Mouse (Mus musculus) liver, adult (tissue): ENCODE results near the gene Pja2.

Experiments used
- GATA4 ChIP-seq: IDR thresholded peaks from 2 replicates; pipeline ENCODE4 v1.6.1; 2014; ENCODE audit warnings: mild to moderate bottlenecking, low read length; ENCODE audit not compliant: insufficient replicate concordance

Gene Pja2

DNA sequence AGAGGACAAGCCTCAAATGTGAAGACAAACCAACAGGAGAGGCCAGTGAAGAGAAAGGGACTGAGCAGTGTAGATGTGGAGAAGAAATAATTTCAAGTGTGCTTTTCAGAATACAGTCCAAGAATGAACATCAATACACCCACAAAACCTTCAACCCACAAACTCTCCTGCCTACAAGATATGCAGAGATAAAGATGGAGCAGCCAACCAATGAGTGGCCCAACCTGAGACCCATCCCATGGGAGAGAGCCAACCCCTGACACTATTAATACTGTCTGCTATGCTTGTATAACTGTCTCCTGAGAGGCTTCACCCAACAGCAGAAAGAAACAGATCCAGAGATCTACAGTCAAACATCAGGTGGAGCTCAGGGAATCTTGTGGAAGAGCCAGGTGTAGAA, 16.3 kb downstream of the Pja2 start:
- TF ChIP-seq GATA4, result no peak

DNA sequence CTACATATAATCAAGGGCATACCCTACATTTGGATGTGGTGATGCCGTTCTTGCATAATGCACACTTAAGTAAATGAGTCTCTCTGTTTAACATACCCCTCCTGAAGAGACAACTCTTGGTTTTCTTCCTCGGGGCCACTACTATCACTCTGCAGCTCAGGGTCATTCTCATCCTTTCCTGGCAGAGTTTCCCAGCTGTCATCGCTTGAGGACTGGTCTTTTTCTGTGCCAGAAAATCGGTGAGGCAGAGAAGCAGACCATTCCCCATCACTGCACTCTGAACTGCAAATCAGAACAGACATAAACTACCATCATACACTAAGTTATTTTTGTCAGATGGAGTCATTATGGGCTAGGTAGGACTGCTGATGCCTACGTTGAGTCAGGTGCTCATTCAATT, 34.1 kb downstream of the Pja2 start:
- no peak for TF ChIP-seq GATA4

DNA sequence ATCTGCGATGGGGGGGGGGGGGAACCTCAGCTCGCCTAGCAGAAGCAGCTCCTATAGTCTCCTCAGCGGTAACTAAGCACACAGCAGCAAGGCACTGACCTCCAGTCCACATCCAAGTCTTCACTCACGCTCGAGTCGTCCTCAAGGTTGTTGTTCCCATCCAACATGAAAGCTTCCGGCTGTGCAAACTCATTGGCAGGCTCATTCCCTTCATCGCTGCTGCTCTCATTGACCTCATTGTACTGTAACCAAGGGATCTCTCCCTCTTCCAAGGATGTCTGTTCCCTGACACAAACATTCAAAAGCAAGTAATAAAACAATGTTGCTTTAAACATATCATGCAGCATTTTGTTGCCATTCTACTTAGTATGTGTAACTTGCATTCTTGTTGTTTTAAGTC, 39.0 kb downstream of the Pja2 start:
- no peak for TF ChIP-seq GATA4

DNA sequence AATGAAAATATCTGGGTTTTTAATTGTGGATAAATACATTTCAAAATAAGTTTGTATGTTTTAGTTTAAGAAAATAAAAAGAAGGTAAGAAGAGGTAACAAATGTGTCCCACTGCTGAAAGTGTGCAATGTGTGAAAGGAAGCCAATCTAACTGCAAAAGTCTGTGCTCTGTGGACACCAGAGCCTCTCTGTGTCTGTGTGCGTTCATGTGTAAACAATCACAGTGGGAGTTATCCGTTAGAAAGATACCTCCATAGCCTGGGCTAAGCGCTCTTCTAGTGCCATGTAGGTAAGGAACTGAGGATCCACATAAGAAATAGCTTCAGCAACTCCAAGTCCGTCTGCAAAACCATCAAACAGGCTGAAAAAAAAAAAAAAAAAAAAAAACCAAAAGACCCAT, 42.0 kb downstream of the Pja2 start:
- no peak for TF ChIP-seq GATA4

DNA sequence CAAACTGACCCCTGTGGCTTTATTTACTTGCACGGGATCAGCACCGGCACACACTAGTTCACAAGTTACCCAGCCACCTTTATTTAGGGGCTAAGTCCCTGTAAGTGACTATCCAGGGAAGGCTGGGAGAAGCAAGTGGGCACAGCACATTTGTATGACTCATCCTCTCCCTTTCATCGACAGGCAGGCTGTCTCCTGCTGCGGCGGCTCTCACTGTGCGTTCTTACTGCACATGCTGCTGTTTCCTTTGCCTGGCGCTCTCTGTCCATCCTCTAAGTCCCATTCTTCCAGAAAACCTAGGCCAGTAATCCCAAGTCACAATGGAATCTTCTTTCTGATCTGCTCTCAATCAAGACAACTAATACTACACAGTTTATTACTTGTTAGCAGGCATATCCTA, 43.7 kb downstream of the Pja2 start:
- no peak for TF ChIP-seq GATA4

DNA sequence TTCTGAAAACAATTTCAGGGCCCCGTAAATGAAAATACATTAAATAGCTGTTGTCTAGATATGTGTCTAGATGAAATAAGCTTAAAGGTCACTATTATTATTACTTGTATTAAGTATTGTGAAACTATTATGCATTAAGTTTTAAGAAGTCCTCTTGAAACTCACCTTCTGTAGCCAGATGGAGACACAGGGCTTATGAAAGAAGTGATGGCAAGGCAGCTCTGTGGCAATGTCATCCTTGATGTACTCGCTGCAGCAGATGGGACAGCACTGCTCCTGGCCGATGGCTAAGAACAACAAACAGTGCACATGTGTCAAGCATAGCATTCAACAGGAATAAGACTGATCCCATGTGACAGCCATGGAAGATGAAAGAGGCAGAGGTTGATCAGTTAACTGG, 44.9 kb downstream of the Pja2 start:
- TF ChIP-seq GATA4, result no peak

DNA sequence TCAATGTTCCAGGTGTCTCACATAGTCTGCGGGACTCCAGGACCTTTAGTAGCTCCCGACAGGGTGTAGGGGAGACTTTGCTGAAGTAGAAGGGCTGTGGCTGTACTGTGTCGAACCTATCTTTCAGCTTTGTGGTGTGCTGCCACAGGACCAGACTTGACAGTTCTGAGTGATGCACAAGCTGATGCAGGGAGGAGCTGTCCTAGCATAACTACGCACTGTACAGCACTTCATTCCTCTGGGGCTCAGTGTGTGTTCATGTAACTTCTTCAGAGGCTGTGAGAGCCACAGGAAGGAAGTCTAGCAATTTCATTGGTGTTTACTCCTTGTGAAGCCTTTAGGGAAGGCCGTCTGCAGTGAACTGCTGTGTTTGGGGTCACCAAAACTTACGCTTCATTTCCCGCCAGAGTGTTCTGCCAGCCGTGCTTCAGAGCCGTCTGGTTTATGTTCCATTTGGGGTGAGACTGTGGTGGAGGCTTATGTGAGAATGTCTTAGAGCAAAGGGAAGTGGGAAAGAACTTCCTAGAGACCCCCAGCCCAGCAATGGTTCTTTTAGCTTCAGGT, 54.0 kb downstream of the Pja2 start:
- no peak for TF ChIP-seq GATA4

DNA sequence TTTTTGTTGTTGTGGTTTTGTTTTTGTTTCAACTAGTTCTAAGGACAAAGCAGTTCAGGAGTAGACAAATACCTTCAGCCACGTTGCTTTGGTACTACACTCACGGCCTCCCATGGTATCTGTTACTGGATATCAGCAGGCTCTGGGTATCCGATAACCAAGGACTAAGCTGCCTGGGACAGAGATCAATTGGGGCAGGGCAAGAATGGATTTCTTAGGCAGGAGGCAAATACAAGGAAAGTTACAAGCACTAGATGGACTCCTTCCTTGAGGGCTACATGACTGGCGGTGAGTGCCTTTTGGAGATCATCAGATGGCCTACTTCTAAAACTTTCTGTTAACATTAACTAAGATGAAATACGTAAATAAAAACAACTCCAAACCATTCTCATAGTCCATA, 55.0 kb downstream of the Pja2 start:
- no peak for TF ChIP-seq GATA4

DNA sequence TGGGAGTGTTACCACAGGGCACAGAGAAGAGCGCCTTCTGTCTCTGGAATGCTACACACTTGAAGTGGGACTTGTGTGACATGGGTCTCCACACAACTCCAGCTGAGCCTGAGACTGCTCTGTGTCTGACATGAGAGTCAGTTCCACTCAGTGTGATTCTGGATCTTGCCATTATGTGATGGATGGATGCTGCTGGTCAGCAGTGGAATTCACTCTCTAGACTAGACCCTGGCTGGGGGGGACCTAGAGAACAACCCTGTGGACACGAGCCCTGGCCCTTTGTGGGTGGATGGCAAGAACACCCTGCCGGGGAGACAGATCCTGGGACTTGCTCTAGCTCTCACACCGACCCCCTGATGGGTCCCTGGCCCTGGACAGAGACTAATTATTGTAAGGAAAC, 56.5 kb downstream of the Pja2 start:
- no peak for TF ChIP-seq GATA4

DNA sequence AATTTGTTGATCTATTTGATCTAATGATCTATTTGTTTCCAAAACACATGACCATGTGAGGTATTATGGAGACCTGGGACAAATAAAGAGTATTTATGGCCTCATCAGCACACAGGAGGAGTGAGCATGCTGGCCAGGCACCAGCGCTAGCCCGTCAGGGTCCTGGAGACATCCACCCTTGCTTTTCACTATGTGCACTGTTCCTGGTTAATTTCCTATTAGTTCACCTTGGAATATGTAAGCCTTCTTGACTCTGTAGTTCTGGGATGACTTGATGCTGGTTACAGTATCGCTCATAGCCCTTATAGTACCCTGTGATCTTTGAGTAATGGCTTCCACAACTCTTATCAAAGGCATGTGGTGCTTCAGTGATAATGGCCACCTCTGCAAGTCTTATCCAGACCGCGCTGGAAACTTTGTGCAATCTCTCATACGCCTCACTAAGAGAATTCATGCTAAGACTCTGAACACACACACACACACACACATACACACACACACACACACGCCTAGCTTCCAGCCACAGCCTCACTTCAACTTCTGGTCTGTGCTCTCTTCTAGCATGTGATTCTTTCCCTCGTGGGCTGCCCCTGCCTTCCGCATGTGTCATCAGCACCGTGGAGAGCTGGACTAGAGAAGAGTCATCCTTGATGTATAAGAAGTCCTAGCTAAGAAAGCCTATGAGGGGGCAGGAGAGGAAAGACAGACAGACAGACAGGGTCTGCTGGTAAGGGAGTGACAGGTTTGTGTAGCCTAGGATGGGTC, 57.2 kb downstream of the Pja2 start:
- TF ChIP-seq GATA4, result no peak

DNA sequence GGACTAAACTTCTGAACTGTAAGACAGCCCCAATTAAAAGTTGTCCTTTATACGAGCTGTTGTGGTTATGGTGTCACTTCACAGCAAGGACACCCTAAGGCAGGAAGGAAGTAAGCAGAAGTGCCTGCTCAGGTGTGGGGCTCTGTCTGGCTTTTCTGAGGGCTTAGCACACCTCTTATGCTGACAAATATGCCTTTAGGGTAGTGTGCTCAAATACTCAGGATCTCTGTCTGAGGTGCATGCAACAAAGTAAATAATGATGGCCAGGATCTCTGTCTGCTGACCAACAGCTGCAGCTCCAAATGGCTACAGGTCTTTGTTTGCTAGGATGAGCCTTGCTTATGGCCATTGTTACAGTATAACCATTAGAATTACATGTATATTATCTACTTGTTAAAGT, 71.1 kb downstream of the Pja2 start:
- no peak for TF ChIP-seq GATA4

DNA sequence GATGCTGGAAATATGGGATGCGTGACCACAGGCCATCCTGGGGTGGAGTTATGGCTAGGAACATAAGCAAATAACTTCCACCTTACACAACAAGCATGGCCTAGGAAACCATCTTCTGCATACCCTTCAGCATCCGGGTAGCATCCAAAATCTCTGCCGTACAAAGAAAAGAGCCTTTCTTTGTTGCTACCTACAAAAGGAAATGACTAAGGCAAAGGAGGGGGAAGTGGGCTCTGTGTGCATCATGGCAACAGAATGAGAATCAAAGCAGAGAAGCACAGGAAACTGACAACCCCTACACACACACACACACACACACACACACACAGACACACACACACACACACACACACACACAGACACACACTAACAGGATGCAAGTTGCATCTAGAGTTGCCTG, 83.5 kb downstream of the Pja2 start:
- no peak for TF ChIP-seq GATA4

DNA sequence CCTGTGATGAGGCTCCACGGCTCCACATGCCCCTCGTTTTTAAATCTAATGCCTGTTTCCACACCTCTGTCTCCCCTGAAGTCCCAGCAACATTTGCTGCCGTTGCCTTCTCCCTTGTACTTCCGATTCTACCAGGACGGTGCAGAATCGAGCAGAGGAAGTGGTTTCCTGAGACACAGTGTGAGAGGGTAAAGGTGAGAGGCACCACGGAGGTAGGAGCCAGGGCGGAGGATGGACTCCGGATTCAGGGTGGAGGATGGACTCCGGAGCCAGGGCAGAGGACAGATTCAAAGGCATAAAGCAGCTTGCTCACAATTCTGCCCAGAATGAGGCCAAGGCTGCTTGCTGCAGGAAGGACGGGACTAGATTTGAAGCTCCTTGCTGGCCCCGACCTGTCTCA, 88.8 kb downstream of the Pja2 start:
- TF ChIP-seq GATA4, result no peak

DNA sequence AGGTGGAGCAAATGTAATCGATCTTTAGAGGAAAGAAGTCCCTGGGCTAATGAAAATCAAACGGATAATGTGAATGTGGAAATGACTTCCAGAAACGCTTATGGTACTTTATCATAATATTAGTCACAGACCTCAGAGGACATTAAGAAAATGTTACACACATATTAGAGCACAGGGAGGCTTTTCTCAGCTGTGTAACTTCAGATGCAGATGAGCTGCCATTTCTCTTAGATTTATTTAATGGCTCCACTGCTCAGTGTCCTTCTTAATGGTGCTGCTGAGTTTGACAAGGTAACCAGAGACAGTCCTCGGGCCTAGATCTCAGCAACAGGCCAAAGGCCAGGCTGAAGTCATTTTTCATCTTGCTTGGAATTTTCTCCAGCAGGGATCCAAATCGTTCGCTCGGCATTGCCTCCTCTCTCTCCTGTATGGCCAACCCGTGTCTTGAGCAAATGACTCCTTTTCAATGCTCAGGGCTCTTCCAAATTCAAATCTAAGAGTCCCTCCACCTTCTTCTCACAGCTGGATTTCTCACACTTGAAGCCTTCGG, 89.3 kb downstream of the Pja2 start:
- TF ChIP-seq GATA4, result no peak

DNA sequence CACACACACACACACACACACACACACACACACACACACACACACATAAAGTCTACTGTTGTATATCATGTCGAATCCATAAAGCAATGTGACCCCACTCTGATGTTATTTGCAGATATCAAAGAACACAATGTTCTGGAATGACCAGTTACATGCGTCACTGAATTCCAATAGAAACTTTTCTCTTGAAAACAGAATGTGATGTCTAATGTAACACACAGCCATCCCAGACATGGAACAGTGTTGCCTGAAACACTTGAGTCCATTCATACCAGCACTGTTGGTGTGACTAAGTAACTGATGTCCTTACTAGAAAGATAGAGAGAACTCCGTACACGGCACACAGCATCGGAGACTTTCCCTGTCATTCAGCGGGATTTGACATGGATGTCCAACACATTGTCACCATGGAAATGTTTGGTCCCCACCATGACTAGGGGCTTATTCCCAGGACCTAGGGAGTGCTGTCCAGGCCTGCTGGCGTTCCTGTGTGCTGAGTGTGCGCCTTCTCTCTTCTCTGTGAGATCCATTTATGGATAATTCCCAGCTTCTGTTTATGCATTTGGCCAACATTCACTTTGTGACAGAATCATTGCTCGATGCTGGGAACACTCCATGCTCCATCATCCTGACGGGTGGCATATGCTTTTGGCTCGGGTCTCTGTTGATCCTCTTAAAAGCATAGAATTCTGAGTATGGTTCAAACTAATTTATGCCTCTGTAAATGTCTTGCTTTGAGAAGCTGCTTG, 90.0 kb downstream of the Pja2 start:
- TF ChIP-seq GATA4, result no peak

DNA sequence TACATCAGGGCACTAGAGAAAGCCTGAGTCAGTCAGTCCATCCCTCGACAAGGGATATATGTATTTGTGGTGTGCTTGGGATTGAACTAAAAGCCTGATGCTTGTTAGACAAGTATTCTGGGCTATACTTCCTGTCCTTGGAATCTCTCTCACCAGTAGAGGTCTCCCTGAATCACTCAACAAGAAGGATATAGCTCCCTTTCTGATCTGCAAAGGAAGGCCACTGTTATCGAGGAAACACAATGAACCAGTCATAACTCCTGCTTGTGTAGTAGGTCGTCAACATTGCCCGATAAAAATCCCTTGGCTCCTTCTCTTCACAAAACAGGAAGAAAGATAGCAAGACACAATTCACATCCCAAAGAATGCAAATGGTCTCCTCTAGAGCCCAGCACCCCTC, 99.6 kb downstream of the Pja2 start:
- TF ChIP-seq GATA4, result peak; percentile 91; the same call in 1 of the 2 replicates
